Mouse (Mus musculus) C2C12 (cell line): ENCODE measurements around the gene Slc39a11.

Experiments
- CTCF ChIP-seq: IDR thresholded peaks from one replicate; pipeline ENCODE4 v1.5.1; 2011; ENCODE audit not compliant: control insufficient read depth, insufficient read depth, insufficient read length
- MYOD1 ChIP-seq: IDR thresholded peaks from one replicate; pipeline ENCODE4 v1.6.1; 2011; ENCODE audit warnings: low read depth; ENCODE audit not compliant: control insufficient read depth, insufficient read length
- MYOG ChIP-seq: IDR thresholded peaks from one replicate; pipeline ENCODE4 v1.6.1; 2011; ENCODE audit not compliant: control insufficient read depth, insufficient read length; ENCODE audit errors: extremely low read depth
- USF1 ChIP-seq: IDR thresholded peaks from one replicate; pipeline ENCODE4 v1.6.1; 2011; ENCODE audit warnings: low read depth, mild to moderate bottlenecking, control low read depth, moderate library complexity

GRCm38 (mm10) chr11:113537715-113538114 lies 112.2 kb downstream of the Slc39a11 start:
- TF ChIP-seq CTCF (no peak), USF1 (no peak), MYOG (no peak), MYOD1 (no peak)
